Mouse (Mus musculus) forebrain, embryonic 12.5 days (tissue): ENCODE results near the gene Slc4a7. TPM values are rescaled to one million over a fixed set of nuclear protein-coding genes. Genes with fewer than 3 reads are reported as not detected.

Experiments used
- ATAC-seq: fragments of 200-750 bp; cut with Nextera tagmentation; 2 replicates; pipeline ENCODE4 v1.8.0; 2017; ENCODE audit warnings: moderate TSS enrichment; ENCODE audit not compliant: low FRiP score
- H3K27ac ChIP-seq: fragments of 300-500 bp; sonication (generic); 2 replicates; pipeline ENCODE4 v1.5.1; 2016; ENCODE audit warnings: mild to moderate bottlenecking
- H3K27me3 ChIP-seq: fragments of 300-500 bp; sonication (generic); 2 replicates; pipeline ENCODE4 v1.6.1; 2016; ENCODE audit warnings: mild to moderate bottlenecking
- H3K36me3 ChIP-seq: fragments of 300-500 bp; sonication (generic); replicated peaks from 2 replicates; pipeline ENCODE4 v1.6.1; 2016; ENCODE audit warnings: mild to moderate bottlenecking
- H3K4me1 ChIP-seq: fragments of 300-500 bp; sonication (generic); 2 replicates; pipeline ENCODE4 v1.6.1; 2016
- H3K4me2 ChIP-seq: fragments of 300-500 bp; sonication (generic); 2 replicates; pipeline ENCODE4 v1.6.1; 2016; ENCODE audit warnings: mild to moderate bottlenecking, moderate library complexity
- H3K4me3 ChIP-seq: fragments of 300-500 bp; sonication (generic); replicated peaks from 2 replicates; pipeline ENCODE4 v1.5.1; 2016; ENCODE audit warnings: mild to moderate bottlenecking
- H3K9ac ChIP-seq: fragments of 300-500 bp; sonication (generic); 2 replicates; pipeline ENCODE4 v1.6.1; 2016; ENCODE audit warnings: mild to moderate bottlenecking
- H3K9me3 ChIP-seq: fragments of 300-500 bp; sonication (generic); 2 replicates; pipeline ENCODE4 v1.6.1; 2016
- WGBS: fragments of 180-500 bp; shearing (Covaris S2); methylation state at CpG from one replicate; pipeline ENCODE4 v1.1.7; 2016; 5-methylcytosine and 5-hydroxymethylcytosine counted together
- polyA plus RNA-seq: library from polyadenylated mRNA; unstranded; fragments of >200 nt; fragmentation: Nextera tagmentation; extraction: Ambion mirVana; gene quantifications from 2 replicates; pipeline ENCODE4 v1.2.1, GENCODE M21; 2016

Slc4a7 gene
- polyA plus RNA-seq, result 46.9 and 51.8 TPM in 2 replicates

- no peak for ATAC-seq
- no peaks in the 10 kb centered on the region for H3K9me3 ChIP-seq
- peak within 1 kb of the TSS; percentile 70 for H3K4me2 ChIP-seq
- H3K27ac ChIP-seq, result peak within 1 kb of the TSS; percentile 98
- WGBS, result 86% methylated on average over 5 of the region's 5 CpGs
- peak within 1 kb of the TSS; percentile 97 for H3K9ac ChIP-seq
- H3K36me3 ChIP-seq, result no peaks in the 10 kb centered on the region
- H3K4me1 ChIP-seq, result peaks cover 16% of the 10 kb centered on the region
- H3K27me3 ChIP-seq, result no peaks in the 10 kb centered on the region
- peak within 1 kb of the TSS; percentile 85 for H3K4me3 ChIP-seq
Measured at GRCm38 (mm10) chr14:14701710-14702329, at the start of gene Slc4a7. Gene Slc4a7 (plus strand): TSS chr14:14702279.

GRCm38 (mm10) chr14:14670597-14670996 lies 31.5 kb upstream of the Slc4a7 start:
- Histone ChIP-seq H3K4me2 (no peak overlapping the region), H3K36me3 (no peaks in the 10 kb centered on the region), H3K27me3 (no peaks in the 10 kb centered on the region), H3K9ac (no peak overlapping the region), H3K4me3 (no peak overlapping the region), H3K9me3 (no peaks in the 10 kb centered on the region), H3K4me1 (no peaks in the 10 kb centered on the region), H3K27ac (no peak overlapping the region)
- ATAC-seq, result no peak
- WGBS, result 94% methylated on average over 1 of the region's 1 CpGs

GRCm38 (mm10) chr14:14681611-14682010 lies 20.5 kb upstream of the Slc4a7 start:
- Histone ChIP-seq H3K27me3 (no peaks in the 10 kb centered on the region), H3K4me1 (no peaks in the 10 kb centered on the region), H3K36me3 (no peaks in the 10 kb centered on the region), H3K9ac (no peak overlapping the region), H3K27ac (no peak overlapping the region), H3K4me3 (no peak overlapping the region), H3K9me3 (no peaks in the 10 kb centered on the region), H3K4me2 (no peak overlapping the region)
- ATAC-seq, result no peak
- 70% methylated on average over 4 of the region's 4 CpGs for WGBS

DNA sequence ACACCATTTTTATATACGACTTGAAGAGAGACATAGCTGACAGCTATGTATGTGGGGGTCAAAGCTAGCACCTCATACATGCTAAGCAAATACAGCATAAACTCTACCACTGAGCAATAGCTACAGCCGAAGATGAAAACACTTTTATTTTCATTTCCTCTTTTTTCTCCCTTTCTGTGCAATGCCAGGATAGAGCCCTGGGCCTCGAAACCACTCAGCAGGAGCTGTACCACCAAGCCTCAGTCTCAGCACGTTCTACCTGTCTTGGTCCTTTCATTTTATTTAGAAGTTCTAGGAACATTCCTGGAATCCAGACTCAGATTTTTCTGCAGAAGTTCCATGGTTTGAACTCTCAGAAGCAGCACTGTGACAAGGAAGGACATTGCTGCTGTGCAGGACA lies 17.3 kb upstream of the Slc4a7 start:
- H3K4me1 ChIP-seq, result no peaks in the 10 kb centered on the region
- H3K9ac ChIP-seq, result no peak overlapping the region
- no peak overlapping the region for H3K27ac ChIP-seq
- ATAC-seq, result no peak
- no peak overlapping the region for H3K4me3 ChIP-seq
- H3K36me3 ChIP-seq, result no peaks in the 10 kb centered on the region
- 80% methylated on average over 4 of the region's 4 CpGs for WGBS
- no peaks in the 10 kb centered on the region for H3K9me3 ChIP-seq
- H3K27me3 ChIP-seq, result no peaks in the 10 kb centered on the region
- no peak overlapping the region for H3K4me2 ChIP-seq

GRCm38 (mm10) chr14:14686101-14686551 lies 16.0 kb upstream of the Slc4a7 start:
- WGBS, result 80% methylated on average over 7 of the region's 7 CpGs
- no peaks in the 10 kb centered on the region for H3K4me1 ChIP-seq
- H3K27ac ChIP-seq, result no peak overlapping the region
- H3K9me3 ChIP-seq, result no peaks in the 10 kb centered on the region
- no peaks in the 10 kb centered on the region for H3K27me3 ChIP-seq
- H3K4me3 ChIP-seq, result no peak overlapping the region
- no peak overlapping the region for H3K9ac ChIP-seq
- ATAC-seq, result no peak
- H3K36me3 ChIP-seq, result no peaks in the 10 kb centered on the region
- no peak overlapping the region for H3K4me2 ChIP-seq

DNA sequence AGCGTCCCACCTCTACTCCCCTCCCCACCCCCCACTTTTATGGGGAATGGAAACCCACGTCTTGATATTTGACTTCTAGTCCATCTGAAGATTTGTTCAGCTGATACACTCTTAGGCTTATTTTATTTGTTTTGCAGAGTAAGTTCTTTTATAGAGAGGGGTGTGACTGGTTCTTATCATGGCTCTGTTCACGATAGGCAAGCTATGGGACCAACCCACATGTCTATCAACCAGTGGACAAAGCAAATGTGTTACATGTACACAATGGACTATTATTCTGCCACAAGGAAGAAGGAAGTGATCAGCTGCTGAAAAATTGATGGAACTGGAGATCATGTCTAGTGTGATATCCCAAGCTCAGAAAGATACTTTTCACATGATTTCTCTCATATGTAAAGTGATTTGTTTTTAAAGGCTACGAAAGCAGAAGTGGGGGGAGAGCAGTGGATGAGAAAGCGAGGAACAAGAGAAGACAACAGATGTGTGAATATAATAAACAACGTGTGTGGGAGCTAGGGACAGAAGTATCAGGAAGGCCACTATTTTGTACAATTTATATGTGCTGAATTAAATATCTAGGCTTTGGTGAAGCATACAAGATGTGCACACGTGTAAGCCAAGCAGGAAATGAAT lies 14.7 kb upstream of the Slc4a7 start:
- Histone ChIP-seq H3K9ac (no peak overlapping the region), H3K4me2 (no peak overlapping the region), H3K9me3 (no peaks in the 10 kb centered on the region), H3K36me3 (no peaks in the 10 kb centered on the region), H3K27ac (no peak overlapping the region), H3K4me3 (no peak overlapping the region), H3K4me1 (no peaks in the 10 kb centered on the region), H3K27me3 (no peaks in the 10 kb centered on the region)
- WGBS, result 81% methylated on average over 7 of the region's 7 CpGs
- no peak for ATAC-seq

- Histone ChIP-seq H3K4me1 (peaks cover 18% of the 10 kb centered on the region), H3K4me3 (peak overlapping the region; percentile 85), H3K9ac (peak overlapping the region; percentile 97), H3K36me3 (no peaks in the 10 kb centered on the region), H3K4me2 (peak overlapping the region; percentile 70), H3K27ac (peak overlapping the region; percentile 98), H3K27me3 (no peaks in the 10 kb centered on the region), H3K9me3 (no peaks in the 10 kb centered on the region)
- peak; percentile 96 for ATAC-seq
- WGBS, result under 1% methylated on average over 52 of the region's 85 CpGs
Measured at GRCm38 (mm10) chr14:14702399-14703345, 593 bp downstream of the Slc4a7 start.

- Histone ChIP-seq H3K4me1 (peaks cover 18% of the 10 kb centered on the region), H3K27me3 (no peaks in the 10 kb centered on the region), H3K9me3 (no peaks in the 10 kb centered on the region), H3K9ac (peak overlapping the region; percentile 97), H3K4me2 (peak overlapping the region; percentile 70), H3K4me3 (peak overlapping the region; percentile 85), H3K36me3 (peaks cover 3% of the 10 kb centered on the region), H3K27ac (peak overlapping the region; percentile 98)
- 0% methylated on average over 60 of the region's 60 CpGs for WGBS
- ATAC-seq, result peak; percentile 56; the same call in 1 of the 2 replicates
Measured at GRCm38 (mm10) chr14:14703346-14703871, 1.3 kb downstream of the Slc4a7 start.

DNA sequence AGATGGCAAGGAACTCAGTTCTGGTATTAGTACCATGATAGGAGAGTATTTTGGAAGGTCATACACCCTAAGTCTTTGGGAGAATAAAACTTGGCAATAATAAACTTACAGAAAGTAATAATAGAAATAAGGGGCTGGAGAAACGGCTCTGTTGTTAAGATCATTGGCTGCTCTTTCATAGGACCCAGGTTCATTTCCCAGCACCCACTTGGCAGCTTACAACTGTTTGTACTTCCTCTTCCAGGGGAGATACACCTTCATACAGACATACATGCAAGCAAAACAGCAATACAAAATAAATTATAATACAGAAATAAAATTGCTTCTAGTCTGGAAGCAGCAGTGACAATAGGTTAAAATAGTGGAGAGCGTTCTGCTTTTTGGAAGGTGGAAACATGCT lies 2.6 kb downstream of the Slc4a7 start:
- H3K9ac ChIP-seq, result peak overlapping the region; percentile 97
- H3K27ac ChIP-seq, result no peak overlapping the region

GRCm38 (mm10) chr14:14705126-14705525 lies 3.0 kb downstream of the Slc4a7 start:
- H3K4me1 ChIP-seq, result peaks cover 18% of the 10 kb centered on the region
- no peaks in the 10 kb centered on the region for H3K9me3 ChIP-seq
- peak overlapping the region; percentile 70 for H3K4me2 ChIP-seq
- ATAC-seq, result no peak
- no peak overlapping the region for H3K9ac ChIP-seq
- WGBS, result 88% methylated on average over 3 of the region's 3 CpGs
- H3K27me3 ChIP-seq, result no peaks in the 10 kb centered on the region
- no peak overlapping the region for H3K27ac ChIP-seq
- peaks cover 6% of the 10 kb centered on the region for H3K36me3 ChIP-seq
- H3K4me3 ChIP-seq, result no peak overlapping the region; the same call in 1 of the 2 replicates

More for the DNA sequence above, 2.6 kb downstream of the Slc4a7 start:
- no peaks in the 10 kb centered on the region for H3K27me3 ChIP-seq
- H3K4me2 ChIP-seq, result peak overlapping the region; percentile 70
- peaks cover 6% of the 10 kb centered on the region for H3K36me3 ChIP-seq
- H3K4me1 ChIP-seq, result peaks cover 18% of the 10 kb centered on the region
- 78% methylated on average over 2 of the region's 2 CpGs for WGBS
- no peak for ATAC-seq
- H3K4me3 ChIP-seq, result peak overlapping the region; percentile 85
- H3K9me3 ChIP-seq, result no peaks in the 10 kb centered on the region

DNA sequence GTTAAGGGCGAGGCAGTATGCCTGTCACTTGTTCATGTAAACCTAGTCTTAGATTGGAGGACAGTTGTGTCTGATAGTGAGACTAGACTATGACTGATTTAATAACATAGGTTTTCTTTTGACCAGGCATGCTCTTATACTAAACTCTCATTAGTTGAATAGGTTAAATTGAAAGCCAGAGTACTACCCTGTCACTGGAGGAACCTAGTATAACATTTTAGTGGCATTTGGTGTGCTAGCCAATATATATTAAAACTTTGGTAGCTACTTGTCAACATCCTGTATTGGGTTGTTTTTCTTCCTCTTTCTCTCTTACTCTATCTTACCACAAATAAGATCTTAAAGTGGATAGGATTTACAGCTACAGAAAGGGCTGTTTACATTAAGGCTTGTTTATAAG lies 4.3 kb downstream of the Slc4a7 start:
- Histone ChIP-seq H3K9ac (no peak overlapping the region), H3K27me3 (no peaks in the 10 kb centered on the region), H3K27ac (no peak overlapping the region), H3K9me3 (no peaks in the 10 kb centered on the region), H3K36me3 (peaks cover 15% of the 10 kb centered on the region), H3K4me1 (peaks cover 18% of the 10 kb centered on the region), H3K4me3 (no peak overlapping the region), H3K4me2 (no peak overlapping the region)
- ATAC-seq, result no peak
- 84% methylated on average over 1 of the region's 1 CpGs for WGBS

DNA sequence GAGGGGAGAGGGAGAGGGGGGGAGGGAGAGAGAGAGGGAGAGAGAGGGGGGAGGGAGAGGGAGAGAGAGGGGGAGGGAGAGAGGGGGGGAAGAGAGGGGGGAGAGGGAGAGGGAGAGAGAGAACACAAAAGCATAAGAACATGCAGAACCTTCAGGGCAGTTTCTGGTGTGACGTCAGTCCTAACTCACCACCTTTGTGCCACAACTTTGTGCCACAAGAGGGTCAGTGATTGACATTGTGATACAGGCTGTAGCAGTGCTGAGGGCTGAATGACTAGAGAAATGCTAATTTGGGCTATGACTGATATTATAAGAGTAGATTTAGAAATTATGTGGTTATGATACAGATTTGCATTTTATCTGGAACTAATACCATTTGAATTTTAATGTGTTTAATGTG lies 5.0 kb downstream of the Slc4a7 start:
- H3K36me3 ChIP-seq, result peaks cover 15% of the 10 kb centered on the region
- ATAC-seq, result no peak
- no peak overlapping the region for H3K4me3 ChIP-seq
- H3K9me3 ChIP-seq, result no peaks in the 10 kb centered on the region
- no peak overlapping the region for H3K4me2 ChIP-seq
- no peaks in the 10 kb centered on the region for H3K27me3 ChIP-seq
- no peak overlapping the region for H3K9ac ChIP-seq
- WGBS, result 28% methylated on average over 1 of the region's 1 CpGs
- peaks cover 18% of the 10 kb centered on the region for H3K4me1 ChIP-seq
- no peak overlapping the region for H3K27ac ChIP-seq
